Mouse (Mus musculus): ENCODE measurements around the gene Qk. TPM values are rescaled to one million over a fixed set of nuclear protein-coding genes. Genes with fewer than 3 reads are reported as not detected.

Gene Qk
- polyA plus RNA-seq, 1 experiment from 2014 or later: 43.3 TPM

DNA sequence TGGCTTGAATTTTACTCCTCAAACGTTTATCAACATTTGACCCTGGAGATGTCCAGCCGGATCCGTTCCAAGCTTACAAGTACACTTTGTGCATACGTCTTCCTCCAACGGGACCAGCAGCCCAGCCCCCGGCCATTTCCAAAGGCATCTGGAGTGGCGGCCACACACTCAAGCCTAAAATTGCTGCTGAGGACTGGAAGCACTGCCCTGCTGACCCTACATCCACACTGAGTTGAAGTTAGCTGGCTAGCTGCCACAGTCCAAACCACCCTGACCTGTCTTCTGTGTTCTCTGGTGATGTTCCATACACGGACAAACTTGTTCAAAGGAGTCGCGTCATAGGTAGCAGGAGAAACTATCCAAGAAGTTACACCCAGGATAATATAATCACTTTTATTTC is 18.6 kb upstream of the Qk start:
- no peak overlapping the region for H3K4me2 ChIP-seq
- H3K4me3 ChIP-seq: no peak overlapping the region
- H3K9me3 ChIP-seq (replicated peaks): no peaks in the 10 kb centered on the region
- H3K9ac ChIP-seq: no peak overlapping the region
- no peak for ATAC-seq (replicated peaks; ENCODE audit: insufficient number of reproducible peaks, insufficient read depth, low FRiP score, low read depth)
- peaks cover 42% of the 10 kb centered on the region for H3K4me1 ChIP-seq (replicated peaks)
- no peaks in the 10 kb centered on the region for H3K27me3 ChIP-seq
- H3K27ac ChIP-seq: peak overlapping the region; percentile 44; the same call in 1 of the 2 replicates
- no peaks in the 10 kb centered on the region for H3K36me3 ChIP-seq
- 39% methylated on average over 10 of the region's 10 CpGs for WGBS

GRCm38 (mm10) chr17:10336558-10336957 is 16.9 kb upstream of the Qk start:
- H3K4me1 ChIP-seq (replicated peaks): peaks cover 32% of the 10 kb centered on the region
- H3K4me2 ChIP-seq: 0 out of 2 replicates have a peak overlapping the region, but pooled peaks have one; percentile 79
- H3K36me3 ChIP-seq: no peaks in the 10 kb centered on the region
- H3K27me3 ChIP-seq: no peaks in the 10 kb centered on the region
- WGBS: 83% methylated on average over 12 of the region's 12 CpGs
- no peak for ATAC-seq (replicated peaks; ENCODE audit: insufficient number of reproducible peaks, insufficient read depth, low FRiP score, low read depth)
- H3K4me3 ChIP-seq: no peak overlapping the region
- peak overlapping the region; percentile 94 for H3K27ac ChIP-seq
- no peaks in the 10 kb centered on the region for H3K9me3 ChIP-seq (replicated peaks)
- H3K9ac ChIP-seq: no peak overlapping the region

DNA sequence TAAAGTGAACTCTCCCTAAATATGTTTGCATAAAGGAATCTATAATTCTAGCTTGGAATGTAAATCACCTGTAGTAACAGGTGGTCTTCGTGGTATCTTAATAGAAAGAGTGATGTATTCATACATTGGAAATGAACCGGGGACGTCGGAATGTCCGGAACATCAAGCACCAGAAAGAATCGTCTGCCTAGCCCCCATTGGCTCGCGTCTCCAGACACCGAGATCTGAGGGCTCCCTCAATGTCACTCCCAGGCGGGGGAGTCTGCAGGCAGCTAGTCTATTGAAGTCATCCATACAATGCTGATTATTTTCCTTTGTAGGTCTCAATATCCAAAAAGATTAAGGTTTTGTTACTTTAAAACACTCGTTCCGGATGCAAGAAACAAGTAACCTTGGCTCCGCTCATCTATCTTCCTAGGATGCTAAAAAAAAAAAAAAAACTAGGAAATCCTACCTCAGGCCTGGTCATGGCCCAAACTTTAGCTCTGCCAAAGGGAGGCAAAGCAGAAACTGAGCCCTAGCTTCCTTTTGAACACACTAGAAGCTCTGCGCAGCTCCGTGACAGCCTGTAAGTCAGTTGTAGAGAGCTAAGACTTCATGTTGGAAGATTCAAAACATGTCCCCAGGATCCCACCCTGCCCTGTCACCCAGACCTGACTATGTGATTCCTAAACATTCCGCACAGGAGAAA is 16.3 kb upstream of the Qk start:
- no peak for ATAC-seq (replicated peaks; ENCODE audit: insufficient number of reproducible peaks, insufficient read depth, low FRiP score, low read depth)
- no peaks in the 10 kb centered on the region for H3K36me3 ChIP-seq

GRCm38 (mm10) chr17:10334957-10335690 is 15.5 kb upstream of the Qk start:
- Histone ChIP-seq H3K4me1 (replicated peaks) (peaks cover 32% of the 10 kb centered on the region), H3K9me3 (replicated peaks) (no peaks in the 10 kb centered on the region), H3K27me3 (no peaks in the 10 kb centered on the region), H3K9ac (peak overlapping the region; percentile 64), H3K4me2 (peak overlapping the region; percentile 79), H3K4me3 (peak overlapping the region; percentile 50), H3K27ac (peak overlapping the region; percentile 94), H3K36me3 (no peaks in the 10 kb centered on the region)
- WGBS: 1% methylated on average over 31 of the region's 31 CpGs
- peak; percentile 85 for ATAC-seq (replicated peaks; ENCODE audit: insufficient number of reproducible peaks, insufficient read depth, low FRiP score, low read depth)

More for the DNA sequence above, 16.3 kb upstream of the Qk start:
- Histone ChIP-seq H3K4me2 (peak overlapping the region; percentile 79), H3K9me3 (replicated peaks) (no peaks in the 10 kb centered on the region), H3K9ac (peak overlapping the region; percentile 64), H3K27ac (peak overlapping the region; percentile 94), H3K27me3 (no peaks in the 10 kb centered on the region), H3K4me1 (replicated peaks) (peaks cover 32% of the 10 kb centered on the region), H3K4me3 (peak overlapping the region; percentile 50)
- WGBS: 24% methylated on average over 16 of the region's 16 CpGs

DNA sequence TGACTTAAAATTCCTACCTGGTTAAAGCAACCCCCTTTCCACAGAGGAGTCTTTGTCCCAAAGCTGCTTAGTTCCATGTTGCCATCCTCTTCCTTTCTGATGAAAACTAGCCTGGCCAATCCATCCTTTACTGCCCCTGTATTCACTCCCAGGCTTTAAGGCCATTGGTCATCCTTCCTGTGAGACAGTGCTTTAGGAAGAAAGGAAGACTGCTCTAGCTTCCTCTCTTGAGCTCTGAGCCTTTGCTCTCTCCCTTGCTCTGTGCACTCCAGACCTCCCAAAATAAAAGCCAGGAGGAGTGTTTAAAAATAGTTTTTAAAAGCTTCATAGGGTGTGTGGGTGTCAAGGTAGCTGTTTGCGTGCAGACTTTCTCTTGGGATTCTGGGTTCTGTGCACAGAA is 14.8 kb upstream of the Qk start:
- Histone ChIP-seq H3K4me1 (replicated peaks) (peaks cover 32% of the 10 kb centered on the region), H3K36me3 (no peaks in the 10 kb centered on the region), H3K4me3 (peak overlapping the region; percentile 50), H3K27me3 (no peaks in the 10 kb centered on the region), H3K9ac (peak overlapping the region; percentile 64), H3K27ac (peak overlapping the region; percentile 94), H3K4me2 (peak overlapping the region; percentile 79), H3K9me3 (replicated peaks) (no peaks in the 10 kb centered on the region)
- ATAC-seq (replicated peaks; ENCODE audit: insufficient number of reproducible peaks, insufficient read depth, low FRiP score, low read depth): peak; percentile 16; the same call in 1 of the 2 replicates
- WGBS: 25% methylated on average over 1 of the region's 1 CpGs

GRCm38 (mm10) chr17:10333321-10333720 is 13.7 kb upstream of the Qk start:
- no peak for ATAC-seq (replicated peaks; ENCODE audit: insufficient number of reproducible peaks, insufficient read depth, low FRiP score, low read depth)
- Histone ChIP-seq H3K27me3 (no peaks in the 10 kb centered on the region), H3K36me3 (no peaks in the 10 kb centered on the region), H3K9ac (no peak overlapping the region), H3K27ac (peak overlapping the region; percentile 94), H3K4me1 (replicated peaks) (peaks cover 31% of the 10 kb centered on the region), H3K4me2 (0 out of 2 replicates have a peak overlapping the region, but pooled peaks have one; percentile 79), H3K4me3 (no peak overlapping the region), H3K9me3 (replicated peaks) (no peaks in the 10 kb centered on the region)
- WGBS: 57% methylated on average over 8 of the region's 8 CpGs

- no peak overlapping the region for H3K4me3 ChIP-seq
- H3K4me2 ChIP-seq: no peak overlapping the region
- peaks cover 34% of the 10 kb centered on the region for H3K4me1 ChIP-seq (replicated peaks)
- H3K27me3 ChIP-seq: no peaks in the 10 kb centered on the region
- WGBS: 74% methylated on average over 3 of the region's 3 CpGs
- H3K27ac ChIP-seq: no peak overlapping the region
- ATAC-seq (replicated peaks; ENCODE audit: insufficient number of reproducible peaks, insufficient read depth, low FRiP score, low read depth): no peak
- no peaks in the 10 kb centered on the region for H3K9me3 ChIP-seq (replicated peaks)
- no peak overlapping the region for H3K9ac ChIP-seq
- H3K36me3 ChIP-seq: no peaks in the 10 kb centered on the region
These were observed 12.5 kb upstream of the Qk start for GRCm38 (mm10) chr17:10332127-10332526.

DNA sequence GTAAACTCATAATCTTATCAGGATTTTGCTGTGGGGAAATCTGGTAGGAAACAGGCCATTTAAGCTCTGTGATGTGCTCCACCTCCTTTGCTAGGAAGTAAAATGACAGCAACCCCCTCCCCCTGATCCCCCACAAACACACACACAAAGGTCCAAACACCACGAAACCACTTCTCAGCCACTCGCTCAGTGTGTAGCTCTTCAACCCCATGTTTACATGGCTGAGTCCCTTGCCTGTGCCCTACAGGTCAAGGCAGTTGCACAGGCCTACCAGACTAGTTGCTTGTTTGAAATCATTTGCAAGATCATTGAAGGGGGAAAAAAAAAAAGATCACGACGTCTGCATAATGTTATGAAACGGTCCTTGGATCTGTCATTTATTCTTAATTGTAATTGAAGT is 9.8 kb upstream of the Qk start:
- no peaks in the 10 kb centered on the region for H3K9me3 ChIP-seq (replicated peaks)
- no peak overlapping the region for H3K4me2 ChIP-seq
- ATAC-seq (replicated peaks; ENCODE audit: insufficient number of reproducible peaks, insufficient read depth, low FRiP score, low read depth): no peak
- H3K36me3 ChIP-seq: no peaks in the 10 kb centered on the region
- H3K27me3 ChIP-seq: no peaks in the 10 kb centered on the region
- WGBS: 77% methylated on average over 5 of the region's 5 CpGs
- H3K4me3 ChIP-seq: no peak overlapping the region
- H3K9ac ChIP-seq: no peak overlapping the region
- peaks cover 33% of the 10 kb centered on the region for H3K4me1 ChIP-seq (replicated peaks)
- no peak overlapping the region for H3K27ac ChIP-seq

DNA sequence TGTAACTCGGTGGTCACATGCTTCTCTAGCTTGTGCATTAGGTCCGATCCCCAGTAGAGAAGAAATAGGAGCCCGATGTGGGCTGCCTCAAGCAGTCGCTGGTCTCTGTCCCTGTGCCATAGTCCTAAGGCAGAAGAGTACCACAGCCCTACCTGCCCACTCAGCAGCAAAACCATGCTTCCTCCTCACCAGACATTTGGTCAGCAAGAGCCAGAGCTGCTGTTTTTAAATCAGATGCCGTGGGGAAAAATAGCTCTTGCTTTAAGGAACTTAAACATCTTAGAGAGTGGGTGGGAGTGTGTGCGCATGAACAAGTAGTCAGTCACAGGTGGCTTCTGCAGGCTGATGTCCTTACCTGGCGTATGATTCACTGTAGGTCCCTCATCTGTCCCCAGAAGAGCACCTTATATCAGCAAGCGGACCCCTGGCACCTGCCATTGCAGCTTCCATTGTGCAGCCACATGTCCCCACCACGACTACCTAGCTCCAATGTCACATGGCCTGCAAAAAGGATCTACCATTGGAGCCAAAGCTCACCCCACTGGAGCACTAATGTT is 9.0 kb upstream of the Qk start:
- no peak for ATAC-seq (replicated peaks; ENCODE audit: insufficient number of reproducible peaks, insufficient read depth, low FRiP score, low read depth)
- 86% methylated on average over 9 of the region's 9 CpGs for WGBS

GRCm38 (mm10) chr17:10327584-10328210 is 8.0 kb upstream of the Qk start:
- H3K36me3 ChIP-seq: no peaks in the 10 kb centered on the region
- 63% methylated on average over 5 of the region's 5 CpGs for WGBS
- no peaks in the 10 kb centered on the region for H3K9me3 ChIP-seq (replicated peaks)
- H3K4me3 ChIP-seq: no peak overlapping the region
- no peak overlapping the region for H3K4me2 ChIP-seq
- ATAC-seq (replicated peaks; ENCODE audit: insufficient number of reproducible peaks, insufficient read depth, low FRiP score, low read depth): no peak
- H3K27ac ChIP-seq: peak overlapping the region; percentile 71
- H3K9ac ChIP-seq: no peak overlapping the region
- peaks cover 34% of the 10 kb centered on the region for H3K4me1 ChIP-seq (replicated peaks)
- H3K27me3 ChIP-seq: no peaks in the 10 kb centered on the region

More for the DNA sequence above, 9.0 kb upstream of the Qk start:
- Histone ChIP-seq H3K9me3 (replicated peaks) (no peaks in the 10 kb centered on the region), H3K27me3 (no peaks in the 10 kb centered on the region), H3K9ac (no peak overlapping the region), H3K27ac (no peak overlapping the region), H3K4me3 (no peak overlapping the region), H3K4me2 (no peak overlapping the region), H3K4me1 (replicated peaks) (peaks cover 30% of the 10 kb centered on the region), H3K36me3 (no peaks in the 10 kb centered on the region)

DNA sequence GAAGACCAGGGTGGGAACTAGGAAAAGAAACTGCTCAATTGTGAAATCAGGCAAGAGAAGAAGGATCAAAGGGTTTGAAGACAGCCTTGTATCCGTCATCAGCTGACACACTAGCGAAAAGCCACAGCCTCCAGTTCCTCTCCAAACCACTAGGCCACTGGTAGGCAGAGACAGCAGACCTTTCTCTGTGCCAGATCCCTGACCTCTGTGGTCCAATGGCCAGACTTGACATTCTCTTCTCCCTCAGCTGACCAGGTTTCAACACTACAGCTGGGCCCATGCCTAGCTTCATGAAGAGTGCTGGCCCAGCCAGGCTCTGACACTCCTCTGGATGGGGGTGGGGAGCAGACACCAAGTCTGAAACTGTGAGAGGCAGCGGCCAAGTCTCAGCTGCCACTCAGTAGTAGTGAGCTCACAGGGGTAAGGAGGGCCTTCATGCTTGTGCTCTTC is 7.0 kb upstream of the Qk start:
- Histone ChIP-seq H3K4me1 (replicated peaks) (peaks cover 40% of the 10 kb centered on the region), H3K27ac (peak overlapping the region; percentile 71), H3K4me2 (no peak overlapping the region), H3K4me3 (no peak overlapping the region), H3K9ac (no peak overlapping the region), H3K9me3 (replicated peaks) (no peaks in the 10 kb centered on the region), H3K36me3 (no peaks in the 10 kb centered on the region), H3K27me3 (no peaks in the 10 kb centered on the region)
- WGBS: 29% methylated on average over 3 of the region's 3 CpGs
- peak; percentile 51 for ATAC-seq (replicated peaks; ENCODE audit: insufficient number of reproducible peaks, insufficient read depth, low FRiP score, low read depth)

Measured in heart, embryonic 15.5 days (tissue).